ENCODE assay signal across 16 mouse cellular contexts in genomic region chr2:134780316-134780715, GRCm38 (mm10). TPM values are rescaled to one million over a fixed set of nuclear protein-coding genes. Genes with fewer than 3 reads are reported as not detected.
DNase-seq lines count a peak whose midpoint lies in the region; ATAC-seq and TF ChIP-seq lines count a peak whose summit lies in the region.
"Had no signal": no experiment of that assay in that cellular context is flagged by ENCODE, and none has a peak within 500 bp of the region (broad histone marks: within the 10 kb centered on the region; RNA-seq: fewer than 3 reads in every experiment).

No protein-coding gene starts in this region.

- no peak overlapping the region for H3K27ac ChIP-seq in forebrain, embryonic 16.5 days (ENCODE audit: low read length)
- no peak overlapping the region for H3K27ac ChIP-seq in forebrain, embryonic 15.5 days (replicated peaks)
- no peak overlapping the region for H3K27ac ChIP-seq in lung, embryonic 14.5 days (ENCODE audit: low read depth)
- no peak overlapping the region for H3K27ac ChIP-seq in lung, postnatal 0 days (ENCODE audit: low read length)
- H3K27ac ChIP-seq: embryonic facial prominence, embryonic 10.5 days; heart, embryonic 10.5 days; hindbrain, embryonic 12.5 days had no signal

- H3K4me1 ChIP-seq in forebrain, embryonic 16.5 days (replicated peaks; ENCODE audit: control insufficient read depth, insufficient read depth, low read length) = no peaks in the 10 kb centered on the region
- no peaks in the 10 kb centered on the region for H3K4me1 ChIP-seq in forebrain, embryonic 15.5 days
- no peaks in the 10 kb centered on the region for H3K4me1 ChIP-seq in lung, embryonic 14.5 days (ENCODE audit: insufficient read depth)
- no peaks in the 10 kb centered on the region for H3K4me1 ChIP-seq in lung, postnatal 0 days (ENCODE audit: insufficient read depth, low read depth, low read length)
- H3K4me1 ChIP-seq: embryonic facial prominence, embryonic 10.5 days; heart, embryonic 10.5 days; hindbrain, embryonic 12.5 days had no signal

- no peak overlapping the region for H3K4me3 ChIP-seq in forebrain, embryonic 16.5 days (replicated peaks; ENCODE audit: low read length)
- no peak overlapping the region for H3K4me3 ChIP-seq in forebrain, embryonic 15.5 days
- H3K4me3 ChIP-seq in lung, embryonic 14.5 days (ENCODE audit: low read depth, low read length) = no peak overlapping the region
- H3K4me3 ChIP-seq in lung, postnatal 0 days (ENCODE audit: low read depth, low read length) = no peak overlapping the region
- H3K4me3 ChIP-seq: embryonic facial prominence, embryonic 10.5 days; heart, embryonic 10.5 days; hindbrain, embryonic 12.5 days had no signal

- H3K9me3 ChIP-seq in forebrain, embryonic 16.5 days (ENCODE audit: control insufficient read depth, low read length) = no peaks in the 10 kb centered on the region
- H3K9me3 ChIP-seq in forebrain, embryonic 15.5 days = no peaks in the 10 kb centered on the region
- no peaks in the 10 kb centered on the region for H3K9me3 ChIP-seq in lung, embryonic 14.5 days (ENCODE audit: low read depth, low read length)
- no peaks in the 10 kb centered on the region for H3K9me3 ChIP-seq in lung, postnatal 0 days (ENCODE audit: low read length)
- H3K9me3 ChIP-seq: embryonic facial prominence, embryonic 10.5 days; heart, embryonic 10.5 days; hindbrain, embryonic 12.5 days had no signal

- no peaks in the 10 kb centered on the region for H3K36me3 ChIP-seq in forebrain, embryonic 16.5 days (ENCODE audit: control insufficient read depth, insufficient read depth)
- no peaks in the 10 kb centered on the region for H3K36me3 ChIP-seq in forebrain, embryonic 15.5 days
- no peaks in the 10 kb centered on the region for H3K36me3 ChIP-seq in lung, embryonic 14.5 days (ENCODE audit: insufficient read depth)
- H3K36me3 ChIP-seq in lung, postnatal 0 days (ENCODE audit: insufficient read depth, low read length) = no peaks in the 10 kb centered on the region
- H3K36me3 ChIP-seq: embryonic facial prominence, embryonic 10.5 days; heart, embryonic 10.5 days; hindbrain, embryonic 12.5 days had no signal

- no peak overlapping the region for H3K9ac ChIP-seq in forebrain, embryonic 16.5 days (replicated peaks; ENCODE audit: low read depth, low read length)
- H3K9ac ChIP-seq in forebrain, embryonic 15.5 days (replicated peaks) = no peak overlapping the region
- H3K9ac ChIP-seq in lung, embryonic 14.5 days = no peak overlapping the region
- no peak overlapping the region for H3K9ac ChIP-seq in lung, postnatal 0 days (replicated peaks; ENCODE audit: low read depth)
- H3K9ac ChIP-seq: hindbrain, embryonic 12.5 days had no signal

- TF ChIP-seq CTCF in lung, embryonic 14.5 days (IDR thresholded peaks at IDR 0.05; ENCODE audit: low read depth) = no peak
- no peak for TF ChIP-seq CTCF in lung, postnatal 0 days (IDR thresholded peaks at IDR 0.05)
- TF ChIP-seq CTCF in brain, embryonic 14.5 days (IDR thresholded peaks at IDR 0.05; ENCODE audit: borderline replicate concordance, extremely low read depth, insufficient read depth, insufficient read length) = no peak

- no peaks in the 10 kb centered on the region for H3K27me3 ChIP-seq in forebrain, embryonic 16.5 days (replicated peaks; ENCODE audit: control insufficient read depth, insufficient read depth, low read length)
- H3K27me3 ChIP-seq in forebrain, embryonic 15.5 days = no peaks in the 10 kb centered on the region
- no peaks in the 10 kb centered on the region for H3K27me3 ChIP-seq in lung, embryonic 14.5 days (ENCODE audit: insufficient read depth, low read length)
- no peaks in the 10 kb centered on the region for H3K27me3 ChIP-seq in lung, postnatal 0 days (replicated peaks; ENCODE audit: insufficient read depth, low read length)
- H3K27me3 ChIP-seq: hindbrain, embryonic 12.5 days had no signal

- no peak overlapping the region for H3K4me2 ChIP-seq in forebrain, embryonic 16.5 days (ENCODE audit: low read length)
- no peak overlapping the region for H3K4me2 ChIP-seq in forebrain, embryonic 15.5 days (replicated peaks)
- H3K4me2 ChIP-seq in lung, embryonic 14.5 days = no peak overlapping the region
- H3K4me2 ChIP-seq in lung, postnatal 0 days (replicated peaks; ENCODE audit: low read depth, low read length) = no peak overlapping the region
- H3K4me2 ChIP-seq: hindbrain, embryonic 12.5 days had no signal

- ATAC-seq in forebrain, embryonic 16.5 days = 0 out of 2 replicates have a peak, but pooled peaks have one; percentile 10
- ATAC-seq in forebrain, embryonic 15.5 days (replicated peaks) = no peak
- no peak for ATAC-seq in lung, embryonic 14.5 days (ENCODE audit: insufficient read depth)
- no peak for ATAC-seq in lung, postnatal 0 days
- ATAC-seq: hindbrain, embryonic 16.5 days; inflammation-experienced regulatory T-cells, adult 6 months; intestine, postnatal 0 days had no signal

- no peak for TF ChIP-seq EP300 in lung, postnatal 0 days (IDR thresholded peaks at IDR 0.05)

- DNase-seq in lung, embryonic 14.5 days = peak; percentile 11
- DNase-seq in lung, postnatal 0 days (ENCODE audit: low spot score) = no peak
- DNase-seq in brain, embryonic 14.5 days (ENCODE audit: low read depth) = peak; percentile 25
- no peak for DNase-seq in thymus, postnatal 14 days
- DNase-seq: adrenal gland, postnatal 10 days; heart, adult 18-20 months; heart, postnatal 10 days; heart, postnatal 4 days had no signal

- no peak for TF ChIP-seq POLR2A in brain, embryonic 14.5 days (IDR thresholded peaks at IDR 0.05; ENCODE audit: borderline replicate concordance, extremely low read depth, insufficient read depth, insufficient read length, poor library complexity, severe bottlenecking)

RNA-seq across cellular contexts. Expression of gene Plcb1, which starts 5.6 kb away (rescaled TPM):
- 43.9 and 49.4 TPM in 2 replicates for polyA plus RNA-seq in forebrain, embryonic 16.5 days (2015; fragmentation: Nextera tagmentation; extraction: Ambion mirVana)
- 45.8 and 50.4 TPM in 2 replicates for polyA plus RNA-seq in forebrain, embryonic 15.5 days (2015; fragmentation: Nextera tagmentation; extraction: Ambion mirVana)
- 21.5 and 26.9 TPM in 2 replicates for polyA plus RNA-seq in lung, embryonic 14.5 days (2014; fragmentation: Nextera tagmentation; extraction: Ambion mirVana)
- polyA plus RNA-seq in lung, postnatal 0 days (2015; fragmentation: Nextera tagmentation; extraction: Ambion mirVana) = 8.7 and 12.3 TPM in 2 replicates
- 8.5 and 15.2 TPM in 2 replicates for polyA plus RNA-seq in brain, embryonic 14.5 days (2012; rRNA removed)

Comparison
In these comparisons a context has a peak if more than half of its experiments do, and no peak if none do; other contexts are left out.
1. DNase-seq: peak in lung, embryonic 14.5 days (single experiment) and brain, embryonic 14.5 days (single experiment); none in lung, postnatal 0 days (single experiment) and thymus, postnatal 14 days (single experiment).